Mouse (Mus musculus): ENCODE measurements around the gene Nr2e1.

- TF ChIP-seq CTCF (conservative IDR thresholded peaks at IDR 0.05; ENCODE audit: low read length): no peak
- TF ChIP-seq POU5F1 (IDR thresholded peaks at IDR 0.05; ENCODE audit: borderline replicate concordance, low read length): no peak
Measured at GRCm38 (mm10) chr10:42578281-42578675, 5.2 kb downstream of the Nr2e1 start.
